Mouse (Mus musculus): ENCODE results near the gene BC049715. TPM values are rescaled to one million over a fixed set of nuclear protein-coding genes. Genes with fewer than 3 reads are reported as not detected.

Gene BC049715
- polyA plus RNA-seq, 1 experiment, result 0.56 TPM

GRCm38 (mm10) chr6:136808631-136809046, 18.8 kb upstream of the BC049715 start:
- TF ChIP-seq CTCF (IDR thresholded peaks at IDR 0.05; ENCODE audit: extremely low read depth, insufficient read length, insufficient replicate concordance, low read depth, low read length) (no peak), POLR2A (IDR thresholded peaks at IDR 0.05; ENCODE audit: low read depth, low read length) (no peak)
- peak overlapping the region; percentile 87 for H3K27ac ChIP-seq (ENCODE audit: insufficient read depth, low read depth, low read length)
- WGBS, result under 1% methylated on average over 28 of the region's 28 CpGs
- no peaks in the 10 kb centered on the region for H3K27me3 ChIP-seq (ENCODE audit: control insufficient read depth, insufficient read depth, low read length)
- H3K4me3 ChIP-seq (ENCODE audit: low read depth, low read length), result peak overlapping the region; percentile 91
- peaks cover 25% of the 10 kb centered on the region; the same call in 1 of the 2 replicates for H3K4me1 ChIP-seq (ENCODE audit: control insufficient read depth, insufficient read depth, insufficient read length, low read length)
- peaks cover 7% of the 10 kb centered on the region for H3K36me3 ChIP-seq (ENCODE audit: control insufficient read depth, insufficient read depth, low read length)

- peak overlapping the region; percentile 91 for H3K4me3 ChIP-seq (ENCODE audit: low read depth, low read length)
- WGBS, result 3% methylated on average over 14 of the region's 14 CpGs
- TF ChIP-seq POLR2A (IDR thresholded peaks at IDR 0.05; ENCODE audit: low read depth, low read length) (no peak), CTCF (IDR thresholded peaks at IDR 0.05; ENCODE audit: extremely low read depth, insufficient read length, insufficient replicate concordance, low read depth, low read length) (no peak)
- H3K36me3 ChIP-seq (ENCODE audit: control insufficient read depth, insufficient read depth, low read length), result peaks cover 11% of the 10 kb centered on the region
- no peaks in the 10 kb centered on the region for H3K27me3 ChIP-seq (ENCODE audit: control insufficient read depth, insufficient read depth, low read length)
- peaks cover 25% of the 10 kb centered on the region; the same call in 1 of the 2 replicates for H3K4me1 ChIP-seq (ENCODE audit: control insufficient read depth, insufficient read depth, insufficient read length, low read length)
- H3K27ac ChIP-seq (ENCODE audit: insufficient read depth, low read depth, low read length), result peak overlapping the region; percentile 87
Measured at GRCm38 (mm10) chr6:136809077-136809476, 18.3 kb upstream of the BC049715 start.

GRCm38 (mm10) chr6:136809673-136810072, 17.8 kb upstream of the BC049715 start:
- Histone ChIP-seq H3K36me3 (ENCODE audit: control insufficient read depth, insufficient read depth, low read length) (peaks cover 17% of the 10 kb centered on the region), H3K27me3 (ENCODE audit: control insufficient read depth, insufficient read depth, low read length) (no peaks in the 10 kb centered on the region), H3K4me1 (ENCODE audit: control insufficient read depth, insufficient read depth, insufficient read length, low read length) (peaks cover 25% of the 10 kb centered on the region), H3K4me3 (ENCODE audit: low read depth, low read length) (peak overlapping the region; percentile 57), H3K27ac (ENCODE audit: insufficient read depth, low read depth, low read length) (peak overlapping the region; percentile 74)
- 20% methylated on average over 13 of the region's 13 CpGs for WGBS
- no peak for TF ChIP-seq POLR2A (IDR thresholded peaks at IDR 0.05; ENCODE audit: low read depth, low read length)
- TF ChIP-seq CTCF (IDR thresholded peaks at IDR 0.05; ENCODE audit: extremely low read depth, insufficient read length, insufficient replicate concordance, low read depth, low read length), result no peak

GRCm38 (mm10) chr6:136811196-136811595, 16.2 kb upstream of the BC049715 start:
- Histone ChIP-seq H3K4me3 (ENCODE audit: low read depth, low read length) (peak overlapping the region; percentile 24; the same call in 1 of the 2 replicates), H3K27ac (ENCODE audit: insufficient read depth, low read depth, low read length) (peak overlapping the region; percentile 22), H3K27me3 (ENCODE audit: control insufficient read depth, insufficient read depth, low read length) (no peaks in the 10 kb centered on the region), H3K4me1 (ENCODE audit: control insufficient read depth, insufficient read depth, insufficient read length, low read length) (peaks cover 21% of the 10 kb centered on the region), H3K36me3 (ENCODE audit: control insufficient read depth, insufficient read depth, low read length) (peaks cover 27% of the 10 kb centered on the region)
- WGBS, result 34% methylated on average over 10 of the region's 10 CpGs
- TF ChIP-seq CTCF (IDR thresholded peaks at IDR 0.05; ENCODE audit: extremely low read depth, insufficient read length, insufficient replicate concordance, low read depth, low read length) (no peak), POLR2A (IDR thresholded peaks at IDR 0.05; ENCODE audit: low read depth, low read length) (no peak)

- 15% methylated on average over 4 of the region's 4 CpGs for WGBS
- peaks cover 44% of the 10 kb centered on the region for H3K36me3 ChIP-seq (ENCODE audit: control insufficient read depth, insufficient read depth, low read length)
- H3K27ac ChIP-seq (ENCODE audit: insufficient read depth, low read depth, low read length), result no peak overlapping the region
Measured at GRCm38 (mm10) chr6:136813117-136813516, 14.3 kb upstream of the BC049715 start.

GRCm38 (mm10) chr6:136815381-136815780, 12.0 kb upstream of the BC049715 start:
- H3K4me1 ChIP-seq (ENCODE audit: control insufficient read depth, insufficient read depth, insufficient read length, low read length), result peaks cover 10% of the 10 kb centered on the region
- no peak overlapping the region for H3K27ac ChIP-seq (ENCODE audit: insufficient read depth, low read depth, low read length)
- no peaks in the 10 kb centered on the region for H3K27me3 ChIP-seq (ENCODE audit: control insufficient read depth, insufficient read depth, low read length)
- 88% methylated on average over 7 of the region's 7 CpGs for WGBS
- no peak overlapping the region for H3K4me3 ChIP-seq (ENCODE audit: low read depth, low read length)
- no peak for TF ChIP-seq POLR2A (IDR thresholded peaks at IDR 0.05; ENCODE audit: low read depth, low read length)
- no peak for TF ChIP-seq CTCF (IDR thresholded peaks at IDR 0.05; ENCODE audit: extremely low read depth, insufficient read length, insufficient replicate concordance, low read depth, low read length)
- peaks cover 55% of the 10 kb centered on the region for H3K36me3 ChIP-seq (ENCODE audit: control insufficient read depth, insufficient read depth, low read length)

More at GRCm38 (mm10) chr6:136813117-136813516, 14.3 kb upstream of the BC049715 start:
- Histone ChIP-seq H3K4me3 (ENCODE audit: low read depth, low read length) (no peak overlapping the region), H3K4me1 (ENCODE audit: control insufficient read depth, insufficient read depth, insufficient read length, low read length) (peaks cover 19% of the 10 kb centered on the region), H3K27me3 (ENCODE audit: control insufficient read depth, insufficient read depth, low read length) (no peaks in the 10 kb centered on the region)
- TF ChIP-seq POLR2A (IDR thresholded peaks at IDR 0.05; ENCODE audit: low read depth, low read length) (no peak), CTCF (IDR thresholded peaks at IDR 0.05; ENCODE audit: extremely low read depth, insufficient read length, insufficient replicate concordance, low read depth, low read length) (no peak)

- TF ChIP-seq CTCF (IDR thresholded peaks at IDR 0.05; ENCODE audit: extremely low read depth, insufficient read length, insufficient replicate concordance, low read depth, low read length), result no peak
- no peak for TF ChIP-seq POLR2A (IDR thresholded peaks at IDR 0.05; ENCODE audit: low read depth, low read length)
- H3K27ac ChIP-seq (ENCODE audit: insufficient read depth, low read depth, low read length), result no peak overlapping the region
- H3K4me1 ChIP-seq (ENCODE audit: control insufficient read depth, insufficient read depth, insufficient read length, low read length), result peaks cover 5% of the 10 kb centered on the region
- H3K4me3 ChIP-seq (ENCODE audit: low read depth, low read length), result no peak overlapping the region
- H3K27me3 ChIP-seq (ENCODE audit: control insufficient read depth, insufficient read depth, low read length), result no peaks in the 10 kb centered on the region
- peaks cover 68% of the 10 kb centered on the region for H3K36me3 ChIP-seq (ENCODE audit: control insufficient read depth, insufficient read depth, low read length)
- WGBS, result 92% methylated on average over 21 of the region's 21 CpGs
Measured at GRCm38 (mm10) chr6:136816826-136817225, 10.6 kb upstream of the BC049715 start.
